ENCODE assay signal across 21 mouse cellular contexts in the genomic region with DNA sequence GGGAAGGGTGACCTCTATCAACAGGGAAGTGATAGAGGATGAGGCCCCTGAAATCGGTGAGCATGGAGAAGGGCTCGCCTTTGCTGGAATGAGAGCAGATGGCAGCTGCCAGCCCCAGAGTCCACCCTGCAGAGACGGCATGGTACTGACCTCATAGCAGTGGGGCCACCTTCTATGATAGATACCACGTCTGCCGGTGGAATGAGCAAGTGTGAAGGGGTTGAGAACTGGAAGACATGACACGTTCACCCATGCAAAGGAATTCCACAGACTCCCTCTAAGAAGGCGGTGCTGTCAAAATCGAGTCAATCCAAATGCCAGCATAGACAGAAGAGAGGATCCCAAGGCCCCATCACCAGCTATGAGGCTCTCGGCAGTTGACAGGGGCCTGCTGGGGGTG. TPM values are rescaled to one million over a fixed set of nuclear protein-coding genes. Genes with fewer than 3 reads are reported as not detected.
A peak's percentile ranks its signal among the peaks of the same experiment; 100 is the strongest.
DNase-seq lines count a peak whose midpoint lies in the region; ATAC-seq and TF ChIP-seq lines count a peak whose summit lies in the region.
"Had no signal": no experiment of that assay in that cellular context is flagged by ENCODE, and none has a peak within 500 bp of the region (broad histone marks: within the 10 kb centered on the region; RNA-seq: fewer than 3 reads in every experiment).

No protein-coding gene starts in this region.

- no peaks in the 10 kb centered on the region for H3K36me3 ChIP-seq in heart, embryonic 11.5 days (ENCODE audit: control insufficient read depth, insufficient read depth, low read length)
- no peaks in the 10 kb centered on the region for H3K36me3 ChIP-seq in heart, embryonic 10.5 days
- H3K36me3 ChIP-seq in kidney, postnatal 0 days (ENCODE audit: insufficient read depth, low read length), result no peaks in the 10 kb centered on the region
- H3K36me3 ChIP-seq in kidney, embryonic 16.5 days (ENCODE audit: insufficient read depth, low read length), result no peaks in the 10 kb centered on the region
- H3K36me3 ChIP-seq: G1E had no signal

- no peak overlapping the region for H3K9ac ChIP-seq in heart, embryonic 11.5 days (ENCODE audit: low read depth, low read length)
- no peak overlapping the region for H3K9ac ChIP-seq in kidney, postnatal 0 days (ENCODE audit: low read depth, low read length)
- H3K9ac ChIP-seq in kidney, embryonic 16.5 days (replicated peaks; ENCODE audit: low read length), result no peak overlapping the region

- no peak overlapping the region for H3K4me2 ChIP-seq in heart, embryonic 11.5 days
- H3K4me2 ChIP-seq in kidney, postnatal 0 days (ENCODE audit: low read length), result no peak overlapping the region
- no peak overlapping the region for H3K4me2 ChIP-seq in kidney, embryonic 16.5 days (replicated peaks; ENCODE audit: low read depth, low read length)

- no peak for TF ChIP-seq CTCF in kidney, postnatal 0 days (IDR thresholded peaks at IDR 0.05; ENCODE audit: low read depth)

- intact Hi-C loops in heart, postnatal 36 days (cut with DNase I), result loop anchor here (5.0 kb wide), 1 partner anchor 58 kb away; the partner anchor contains the start of gene Srd5a1

- H3K4me3 ChIP-seq in heart, embryonic 11.5 days (ENCODE audit: low read depth, low read length), result no peak overlapping the region
- H3K4me3 ChIP-seq in heart, embryonic 10.5 days, result no peak overlapping the region
- no peak overlapping the region for H3K4me3 ChIP-seq in kidney, postnatal 0 days (replicated peaks; ENCODE audit: low read depth, low read length)
- H3K4me3 ChIP-seq in kidney, embryonic 16.5 days (ENCODE audit: low read length), result no peak overlapping the region

- no peaks in the 10 kb centered on the region for H3K4me1 ChIP-seq in heart, embryonic 11.5 days (ENCODE audit: control insufficient read depth, insufficient read depth, low read length)
- H3K4me1 ChIP-seq in heart, embryonic 10.5 days, result no peaks in the 10 kb centered on the region
- H3K4me1 ChIP-seq in kidney, postnatal 0 days (replicated peaks; ENCODE audit: insufficient read depth, low read length), result no peaks in the 10 kb centered on the region
- H3K4me1 ChIP-seq in kidney, embryonic 16.5 days (ENCODE audit: insufficient read depth, low read length), result no peaks in the 10 kb centered on the region

- H3K27me3 ChIP-seq in heart, embryonic 11.5 days (ENCODE audit: control insufficient read depth, insufficient read depth, low read length), result no peaks in the 10 kb centered on the region; the same call in 1 of the 2 replicates
- H3K27me3 ChIP-seq in heart, embryonic 10.5 days (ENCODE audit: insufficient read depth, poor library complexity, severe bottlenecking), result no peaks in the 10 kb centered on the region
- H3K27me3 ChIP-seq in kidney, postnatal 0 days (ENCODE audit: insufficient read depth, low read length), result no peaks in the 10 kb centered on the region
- no peaks in the 10 kb centered on the region for H3K27me3 ChIP-seq in kidney, embryonic 16.5 days (ENCODE audit: insufficient read depth, low read length)
- H3K27me3 ChIP-seq: Patski had no signal

- no peaks in the 10 kb centered on the region for H3K9me3 ChIP-seq in heart, embryonic 11.5 days (replicated peaks; ENCODE audit: control insufficient read depth, low read length)
- H3K9me3 ChIP-seq in heart, embryonic 10.5 days, result no peaks in the 10 kb centered on the region
- H3K9me3 ChIP-seq in kidney, postnatal 0 days (replicated peaks; ENCODE audit: low read length), result no peaks in the 10 kb centered on the region
- no peaks in the 10 kb centered on the region for H3K9me3 ChIP-seq in kidney, embryonic 16.5 days (ENCODE audit: low read length)
- H3K9me3 ChIP-seq: G1E had no signal

- ATAC-seq in heart, embryonic 11.5 days (replicated peaks; ENCODE audit: insufficient number of reproducible peaks, low FRiP score, low TSS enrichment), result no peak
- ATAC-seq in kidney, postnatal 0 days (replicated peaks; ENCODE audit: low FRiP score, low read depth), result 0 out of 2 replicates have a peak, but pooled peaks have one; percentile 40
- ATAC-seq in kidney, embryonic 16.5 days (ENCODE audit: low FRiP score, low TSS enrichment), result no peak
- ATAC-seq: activated CD4-positive, CD25-positive, alpha-beta regulatory T cell, adult 4 months; CD4-positive, CD25-positive, alpha-beta regulatory T cell, adult 4 months; Patski had no signal

- DNase-seq in heart, adult 11 months, result peak; percentile 70
- DNase-seq in heart, embryonic 10.5 days (ENCODE audit: low spot score), result peak; percentile 71
- DNase-seq in heart, postnatal 36 days, result no peak
- no peak for DNase-seq in kidney, postnatal 0 days (ENCODE audit: low spot score)
- peak; percentile 30 for DNase-seq in testis, postnatal 10 days (ENCODE audit: low spot score)
- DNase-seq in testis, postnatal 14 days (ENCODE audit: low spot score), result no peak
- DNase-seq: adrenal gland, adult 2 months; adrenal gland, adult 8-10 months; adrenal gland, postnatal 10 days; adrenal gland, postnatal 14 days; adrenal gland, postnatal 25 days; adrenal gland, postnatal 36 days; B cell, adult 2 months; cerebellum, adult 11 months; cerebellum, adult 11-12 months had no signal

- no peak overlapping the region for H3K27ac ChIP-seq in heart, embryonic 11.5 days (ENCODE audit: low read depth, low read length)
- no peak overlapping the region for H3K27ac ChIP-seq in heart, embryonic 10.5 days
- no peak overlapping the region for H3K27ac ChIP-seq in kidney, postnatal 0 days
- H3K27ac ChIP-seq in kidney, embryonic 16.5 days (ENCODE audit: low read length), result no peak overlapping the region

- 60% methylated on average over 9 of the region's 9 CpGs for WGBS in heart, embryonic 11.5 days (ENCODE audit: insufficient replicate concordance)
- WGBS in heart, embryonic 10.5 days, result 70% methylated on average over 9 of the region's 9 CpGs
- 70% methylated on average over 9 of the region's 9 CpGs for WGBS in kidney, postnatal 0 days
- WGBS in kidney, embryonic 16.5 days, result 77% methylated on average over 9 of the region's 9 CpGs

RNA-seq across cellular contexts. Expression of gene Tent4a, which starts 19.8 kb away (rescaled TPM):
- polyA plus RNA-seq in heart, embryonic 11.5 days (2014; fragmentation: Nextera tagmentation; extraction: Ambion mirVana), result 4.7 and 5.1 TPM in 2 replicates
- polyA plus RNA-seq in heart, embryonic 10.5 days (2016; fragmentation: Nextera tagmentation; extraction: Ambion mirVana), result 3.2 and 4.6 TPM in 2 replicates
- 10 to 100 TPM; 12.8 to 14.4 TPM for total RNA-seq in heart, postnatal 36 days (2021)
- 4.7 and 5.0 TPM in 2 replicates for polyA plus RNA-seq in kidney, postnatal 0 days (2015; fragmentation: Nextera tagmentation; extraction: Ambion mirVana)
- polyA plus RNA-seq in kidney, embryonic 16.5 days (2015; fragmentation: Nextera tagmentation; extraction: Ambion mirVana), result 5.0 and 5.1 TPM in 2 replicates

RNA-seq across cellular contexts. Expression of gene Nsun2, which starts 20.7 kb away (rescaled TPM):
- polyA plus RNA-seq in heart, embryonic 11.5 days (2014; fragmentation: Nextera tagmentation; extraction: Ambion mirVana), result 78.5 and 87.8 TPM in 2 replicates
- 106 and 140 TPM in 2 replicates for polyA plus RNA-seq in heart, embryonic 10.5 days (2016; fragmentation: Nextera tagmentation; extraction: Ambion mirVana)
- 10 to 100 TPM; 41.4 to 48.9 TPM for total RNA-seq in heart, postnatal 36 days (2021)
- 82.0 and 86.6 TPM in 2 replicates for polyA plus RNA-seq in kidney, postnatal 0 days (2015; fragmentation: Nextera tagmentation; extraction: Ambion mirVana)
- 124 and 131 TPM in 2 replicates for polyA plus RNA-seq in kidney, embryonic 16.5 days (2015; fragmentation: Nextera tagmentation; extraction: Ambion mirVana)

RNA-seq across cellular contexts. Expression of gene Srd5a1, which starts 57.0 kb away (rescaled TPM):
- 6.3 and 8.3 TPM in 2 replicates for polyA plus RNA-seq in heart, embryonic 11.5 days (2014; fragmentation: Nextera tagmentation; extraction: Ambion mirVana)
- 8.5 and 12.0 TPM in 2 replicates for polyA plus RNA-seq in heart, embryonic 10.5 days (2016; fragmentation: Nextera tagmentation; extraction: Ambion mirVana)
- total RNA-seq in heart, postnatal 36 days (2021), result 1 to 10 TPM in 1 of 2 experiments, under 1 TPM in 1; 0.83 to 1.6 TPM
- 28.7 and 31.9 TPM in 2 replicates for polyA plus RNA-seq in kidney, postnatal 0 days (2015; fragmentation: Nextera tagmentation; extraction: Ambion mirVana)
- polyA plus RNA-seq in kidney, embryonic 16.5 days (2015; fragmentation: Nextera tagmentation; extraction: Ambion mirVana), result 25.0 and 27.7 TPM in 2 replicates

Comparison
In these comparisons a context has a peak if more than half of its experiments do, and no peak if none do; other contexts are left out.
1. DNase-seq: peak in heart, adult 11 months (single experiment), heart, embryonic 10.5 days (single experiment) and testis, postnatal 10 days (single experiment); none in heart, postnatal 36 days (0 of 2), kidney, postnatal 0 days (single experiment) and testis, postnatal 14 days (single experiment).